Mouse (Mus musculus) erythroblast, embryonic 14.5 days (primary cell): ENCODE results near the gene Defb13.

Source experiments
- GATA1 ChIP-seq: IDR thresholded peaks from 2 replicates; pipeline ENCODE4 v1.6.1; 2012; ENCODE audit warnings: low read length, inconsistent platforms, mixed read lengths
- TAL1 ChIP-seq: IDR thresholded peaks from 3 replicates; pipeline ENCODE4 v1.6.1; 2012; ENCODE audit warnings: low read length, inconsistent platforms, mixed read lengths

GRCm38 (mm10) chr8:21947311-21948017 is 902 bp downstream of the Defb13 start:
- TF ChIP-seq GATA1 (no peak), TAL1 (no peak)
